Mouse (Mus musculus): ENCODE data around the gene Guca1a.
A peak's percentile ranks its signal among the peaks of the same experiment; 100 is the strongest.
"Not testable (repeated sequence)": the region's sequence is repeated elsewhere in the genome, so short reads cannot be mapped to it uniquely, and the experiment has no call there.

The Guca1a gene

GRCm38 (mm10) chr17:47420195-47420594 lies 19.8 kb upstream of the Guca1a start:
- no peak for DNase-seq (ENCODE audit: low spot score in 2 of 2)

GRCm38 (mm10) chr17:47409897-47410861 lies 9.8 kb upstream of the Guca1a start:
- DNase-seq (ENCODE audit: low spot score in 2 of 2), result not testable (repeated sequence)

- no peak for DNase-seq (ENCODE audit: low spot score in 2 of 2)
Measured at GRCm38 (mm10) chr17:47408558-47408898, 8.1 kb upstream of the Guca1a start.

- DNase-seq (ENCODE audit: low spot score in 2 of 2), result no peak
Measured at GRCm38 (mm10) chr17:47407717-47408557, 7.6 kb upstream of the Guca1a start.

- DNase-seq (ENCODE audit: low spot score in 2 of 2), result no peak
Measured at GRCm38 (mm10) chr17:47399091-47399490, 1.3 kb downstream of the Guca1a start.

- DNase-seq (ENCODE audit: low spot score in 2 of 2), result no peak
Measured at GRCm38 (mm10) chr17:47395376-47395913, 4.9 kb downstream of the Guca1a start.

GRCm38 (mm10) chr17:47394223-47394869 lies 6.0 kb downstream of the Guca1a start:
- no peak for DNase-seq (ENCODE audit: low spot score in 2 of 2)

GRCm38 (mm10) chr17:47386649-47387048 lies 13.7 kb downstream of the Guca1a start:
- DNase-seq (ENCODE audit: low spot score in 2 of 2), result no peak

GRCm38 (mm10) chr17:47385145-47385544 lies 15.2 kb downstream of the Guca1a start, which contains the start of gene Guca1b:
Gene Guca1b, plus strand, starts transcription at chr17:47385393.
- no peak for DNase-seq (ENCODE audit: low spot score in 2 of 2)

GRCm38 (mm10) chr17:47384064-47384463 lies 16.3 kb downstream of the Guca1a start:
- no peak for DNase-seq (ENCODE audit: low spot score in 2 of 2)

- DNase-seq (ENCODE audit: low spot score in 2 of 2), result no peak
Measured at GRCm38 (mm10) chr17:47383266-47383665, 17.1 kb downstream of the Guca1a start.

- no peak for DNase-seq (ENCODE audit: low spot score in 2 of 2)
Measured at GRCm38 (mm10) chr17:47381917-47382316, 18.5 kb downstream of the Guca1a start.

GRCm38 (mm10) chr17:47378133-47378532 lies 22.3 kb downstream of the Guca1a start:
- no peak for DNase-seq (ENCODE audit: low spot score in 2 of 2)

GRCm38 (mm10) chr17:47376779-47377280 lies 23.6 kb downstream of the Guca1a start:
- no peak for DNase-seq (ENCODE audit: low spot score in 2 of 2)

GRCm38 (mm10) chr17:47373991-47374390 lies 26.4 kb downstream of the Guca1a start:
- DNase-seq (ENCODE audit: low spot score in 2 of 2), result no peak

- peak in 1 of 2 experiments; percentile 41 for DNase-seq (ENCODE audit: low spot score in 2 of 2)
Measured at GRCm38 (mm10) chr17:47371451-47371850, 28.9 kb downstream of the Guca1a start.

- DNase-seq (ENCODE audit: low spot score in 2 of 2), result no peak
Measured at GRCm38 (mm10) chr17:47369087-47369443, 31.3 kb downstream of the Guca1a start.

- DNase-seq (ENCODE audit: low spot score in 2 of 2), result peak; percentile 81 to 82
Measured at GRCm38 (mm10) chr17:47368401-47369086, 31.8 kb downstream of the Guca1a start, which contains the start of gene Mrps10. Gene Mrps10, plus strand, starts transcription at chr17:47368887.

GRCm38 (mm10) chr17:47361343-47361742 lies 39.0 kb downstream of the Guca1a start:
- DNase-seq (ENCODE audit: low spot score in 2 of 2), result no peak

GRCm38 (mm10) chr17:47359964-47360363 lies 40.4 kb downstream of the Guca1a start:
- no peak for DNase-seq (ENCODE audit: low spot score in 2 of 2)
